Mouse (Mus musculus) v-Abl transformed pro-B cells (cell line): ENCODE measurements around the gene Wwox.

Experiments
- in situ Hi-C, 2 experiments: fragments of 400-800 bp; cut with MboI; formaldehyde crosslinking; loops; one replicate each; pipeline ENCODE4 v1.15.1; 2025; ENCODE audit not compliant: unreplicated experiment in 2 of 2

Wwox gene

GRCm38 (mm10) chr8:114879277-114879568 lies 439.8 kb downstream of the Wwox start:
- in situ Hi-C loops: no loop called here

GRCm38 (mm10) chr8:114879678-114880077 lies 440.2 kb downstream of the Wwox start:
- in situ Hi-C loops: loop anchor here (5.0 to 10.0 kb wide), 9 partner anchors 62 to 1995 kb away; no protein-coding TSS in a partner anchor

- in situ Hi-C loops: loop anchor here (5.0 to 10.0 kb wide), 9 partner anchors 63 to 1994 kb away; no protein-coding TSS in a partner anchor
Measured at GRCm38 (mm10) chr8:114880475-114881135, 441.1 kb downstream of the Wwox start.

GRCm38 (mm10) chr8:114881891-114882401 lies 442.5 kb downstream of the Wwox start:
- in situ Hi-C loops: loop anchor here (5.0 to 10.0 kb wide), 9 partner anchors 65 to 1993 kb away; no protein-coding TSS in a partner anchor

GRCm38 (mm10) chr8:114882504-114882903 lies 443.0 kb downstream of the Wwox start:
- in situ Hi-C loops: loop anchor here (5.0 to 10.0 kb wide), 9 partner anchors 65 to 1992 kb away; no protein-coding TSS in a partner anchor

GRCm38 (mm10) chr8:114882936-114883606 lies 443.6 kb downstream of the Wwox start:
- in situ Hi-C loops: loop anchor here (5.0 to 10.0 kb wide), 9 partner anchors 66 to 1992 kb away; no protein-coding TSS in a partner anchor

- in situ Hi-C loops: loop anchor here (5.0 to 10.0 kb wide), 9 partner anchors 67 to 1991 kb away; no protein-coding TSS in a partner anchor
Measured at GRCm38 (mm10) chr8:114883967-114884366, 444.5 kb downstream of the Wwox start.

- in situ Hi-C loops: loop anchor here (10.0 kb wide), 3 partner anchors 350 to 1990 kb away; no protein-coding TSS in a partner anchor
Measured at GRCm38 (mm10) chr8:114885026-114885592, 445.7 kb downstream of the Wwox start.

- in situ Hi-C loops: loop anchor here (10.0 kb wide), 3 partner anchors 346 to 1986 kb away; no protein-coding TSS in a partner anchor
Measured at GRCm38 (mm10) chr8:114888388-114888787, 448.9 kb downstream of the Wwox start.

GRCm38 (mm10) chr8:114889578-114890374 lies 450.3 kb downstream of the Wwox start:
- in situ Hi-C loops: loop anchor here (10.0 kb wide), 3 partner anchors 345 to 1985 kb away; no protein-coding TSS in a partner anchor

GRCm38 (mm10) chr8:114890478-114890877 lies 451.0 kb downstream of the Wwox start:
- in situ Hi-C loops: no loop called here

- in situ Hi-C loops: no loop called here
Measured at GRCm38 (mm10) chr8:114891252-114891651, 451.8 kb downstream of the Wwox start.

- in situ Hi-C loops: no loop called here
Measured at GRCm38 (mm10) chr8:114897432-114897831, 458.0 kb downstream of the Wwox start.

- in situ Hi-C loops: no loop called here
Measured at GRCm38 (mm10) chr8:114899157-114899556, 459.7 kb downstream of the Wwox start.

GRCm38 (mm10) chr8:114902584-114902983 lies 463.1 kb downstream of the Wwox start:
- in situ Hi-C loops: no loop called here

GRCm38 (mm10) chr8:114908086-114908485 lies 468.6 kb downstream of the Wwox start:
- in situ Hi-C loops: no loop called here

- in situ Hi-C loops: no loop called here
Measured at GRCm38 (mm10) chr8:114908589-114908988, 469.1 kb downstream of the Wwox start.

GRCm38 (mm10) chr8:114909146-114909545 lies 469.7 kb downstream of the Wwox start:
- in situ Hi-C loops: no loop called here

- in situ Hi-C loops: no loop called here
Measured at GRCm38 (mm10) chr8:114911031-114911580, 471.7 kb downstream of the Wwox start.

- in situ Hi-C loops: no loop called here
Measured at GRCm38 (mm10) chr8:114923629-114924028, 484.2 kb downstream of the Wwox start.
